Mouse (Mus musculus): ENCODE results near the gene Slc22a23. TPM values are rescaled to one million over a fixed set of nuclear protein-coding genes. Genes with fewer than 3 reads are reported as not detected.
A peak's percentile ranks its signal among the peaks of the same experiment; 100 is the strongest.

Gene Slc22a23
- polyA plus RNA-seq, 1 experiment from 2014 or later = 6.2 TPM

DNA sequence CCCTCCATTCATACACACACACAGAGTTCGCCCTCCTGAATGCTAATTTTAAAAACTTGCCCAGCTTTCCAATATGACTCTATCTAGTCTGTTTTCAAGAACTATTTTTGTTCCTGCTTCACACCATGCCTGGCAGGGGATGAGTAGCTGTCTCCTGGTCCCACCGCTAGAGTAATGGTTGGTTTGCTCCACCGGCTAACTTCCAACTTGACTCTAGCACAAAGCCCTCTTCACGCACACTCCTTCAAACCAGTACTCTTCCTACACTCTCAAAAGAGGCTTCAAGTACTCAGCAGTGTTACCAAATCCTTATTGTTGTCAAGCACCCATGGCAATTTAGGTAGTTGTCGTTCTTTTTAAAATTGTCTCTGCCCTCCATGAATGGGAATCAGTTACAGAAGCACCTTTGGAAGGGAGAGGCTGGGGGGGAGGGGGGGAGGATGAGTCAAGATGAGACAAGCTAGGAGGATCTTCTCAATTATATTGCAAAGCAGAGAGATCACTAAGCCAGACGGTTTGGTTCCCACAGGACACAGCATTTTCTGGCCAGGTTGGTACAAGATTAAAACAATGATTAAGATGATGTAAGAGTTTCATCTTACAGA is 2.6 kb downstream of the Slc22a23 start:
- DNase-seq (no peak), ATAC-seq (ENCODE audit: low read depth) (no peak)
- peak overlapping the region; percentile 96 for H3K27ac ChIP-seq
- peak overlapping the region; percentile 81 for H3K4me2 ChIP-seq
- H3K9me3 ChIP-seq (replicated peaks) = no peaks in the 10 kb centered on the region
- H3K36me3 ChIP-seq = peaks cover 39% of the 10 kb centered on the region
- H3K4me3 ChIP-seq (replicated peaks) = peak overlapping the region; percentile 97
- WGBS (ENCODE audit: insufficient replicate concordance) = 48% methylated on average over 6 of the region's 6 CpGs
- peak overlapping the region; percentile 100 for H3K9ac ChIP-seq
- H3K4me1 ChIP-seq (replicated peaks) = peaks cover 64% of the 10 kb centered on the region
- no peaks in the 10 kb centered on the region for H3K27me3 ChIP-seq

DNA sequence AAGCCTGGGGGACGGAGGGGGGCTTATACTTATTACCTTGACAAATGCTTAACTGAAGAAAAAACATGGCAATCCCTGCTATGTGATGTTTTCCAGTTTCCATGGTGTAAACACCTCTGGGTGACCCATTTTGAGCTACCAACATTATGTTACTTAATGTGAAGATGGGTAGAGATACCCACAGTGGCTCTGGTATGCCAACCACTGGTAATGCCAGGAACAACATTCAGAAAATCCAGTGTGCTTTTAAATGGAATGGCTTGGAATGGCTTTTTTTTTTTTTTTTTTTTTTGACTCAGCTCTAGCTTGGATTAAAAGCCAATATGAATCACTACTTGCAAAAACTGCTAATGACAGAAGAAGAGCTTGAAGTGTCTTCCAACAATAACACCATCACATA is 8.1 kb downstream of the Slc22a23 start:
- Histone ChIP-seq H3K4me2 (peak overlapping the region; percentile 49), H3K9me3 (replicated peaks) (no peaks in the 10 kb centered on the region), H3K27ac (peak overlapping the region; percentile 98; the same call in 1 of the 2 replicates), H3K27me3 (no peaks in the 10 kb centered on the region), H3K4me1 (replicated peaks) (peaks cover 94% of the 10 kb centered on the region), H3K9ac (peak overlapping the region; percentile 59; the same call in 1 of the 2 replicates), H3K4me3 (replicated peaks) (no peak overlapping the region), H3K36me3 (peaks cover 78% of the 10 kb centered on the region)
- no peak for ATAC-seq (ENCODE audit: low read depth)
- WGBS (ENCODE audit: insufficient replicate concordance) = 86% methylated on average over 1 of the region's 1 CpGs
- DNase-seq = no peak

DNA sequence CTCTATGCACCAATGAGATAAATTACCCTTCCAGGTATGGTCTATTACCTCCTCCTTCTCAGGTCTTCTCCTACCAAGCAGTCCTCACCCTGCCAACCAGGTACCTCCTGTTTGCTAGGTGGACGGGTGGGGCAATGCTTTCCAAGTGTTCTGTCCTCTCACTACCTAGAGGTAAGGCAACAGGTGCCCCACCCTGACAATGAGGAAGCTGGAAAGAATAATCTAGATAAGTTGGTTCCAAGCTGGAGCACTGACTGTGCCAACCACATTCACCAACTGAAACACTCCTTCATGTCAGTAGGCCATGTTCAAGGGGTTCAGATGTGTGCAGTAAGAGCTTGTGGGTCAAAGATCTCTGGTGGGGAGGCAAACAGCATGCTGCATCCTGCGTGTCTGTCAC is 10.1 kb downstream of the Slc22a23 start:
- H3K4me2 ChIP-seq = peak overlapping the region; percentile 49

DNA sequence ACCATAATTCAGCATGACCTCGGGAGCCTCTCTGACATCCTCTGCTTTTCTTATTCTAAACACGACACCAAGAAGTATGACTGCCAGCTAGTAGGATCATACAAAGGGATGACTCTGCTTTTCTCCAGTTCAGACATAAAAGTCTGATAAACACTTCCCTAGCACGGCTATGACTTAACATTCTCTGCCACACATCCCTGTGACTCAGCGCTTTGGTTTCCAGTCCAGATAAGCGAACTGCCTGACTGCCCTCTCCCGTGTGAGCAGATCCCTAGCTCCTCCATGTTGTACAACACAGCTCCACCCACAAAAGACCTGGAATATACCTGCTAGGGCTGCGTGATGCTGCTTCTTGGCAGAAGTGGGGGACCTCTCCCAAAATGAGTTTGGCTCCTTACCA is 12.2 kb downstream of the Slc22a23 start:
- peak; percentile 84 for ATAC-seq (ENCODE audit: low read depth)
- H3K9ac ChIP-seq = peak overlapping the region; percentile 75
- no peaks in the 10 kb centered on the region for H3K9me3 ChIP-seq (replicated peaks)
- peak overlapping the region; percentile 34 for H3K4me3 ChIP-seq (replicated peaks)
- no peaks in the 10 kb centered on the region for H3K27me3 ChIP-seq
- H3K4me1 ChIP-seq (replicated peaks) = peaks cover 99% of the 10 kb centered on the region
- H3K27ac ChIP-seq = peak overlapping the region; percentile 98
- peaks cover 71% of the 10 kb centered on the region for H3K36me3 ChIP-seq
- WGBS (ENCODE audit: insufficient replicate concordance) = 5% methylated on average over 7 of the region's 7 CpGs
- peak overlapping the region; percentile 68 for H3K4me2 ChIP-seq
- DNase-seq = peak; percentile 89

More for the DNA sequence above, 10.1 kb downstream of the Slc22a23 start:
- Histone ChIP-seq H3K9ac (peak overlapping the region; percentile 59), H3K27ac (peak overlapping the region; percentile 98), H3K9me3 (replicated peaks) (no peaks in the 10 kb centered on the region), H3K4me3 (replicated peaks) (peak overlapping the region; percentile 4; the same call in 1 of the 2 replicates), H3K4me1 (replicated peaks) (peaks cover 96% of the 10 kb centered on the region), H3K36me3 (peaks cover 81% of the 10 kb centered on the region), H3K27me3 (no peaks in the 10 kb centered on the region)
- ATAC-seq (ENCODE audit: low read depth) = no peak
- DNase-seq = no peak
- 66% methylated on average over 2 of the region's 2 CpGs for WGBS (ENCODE audit: insufficient replicate concordance)

DNA sequence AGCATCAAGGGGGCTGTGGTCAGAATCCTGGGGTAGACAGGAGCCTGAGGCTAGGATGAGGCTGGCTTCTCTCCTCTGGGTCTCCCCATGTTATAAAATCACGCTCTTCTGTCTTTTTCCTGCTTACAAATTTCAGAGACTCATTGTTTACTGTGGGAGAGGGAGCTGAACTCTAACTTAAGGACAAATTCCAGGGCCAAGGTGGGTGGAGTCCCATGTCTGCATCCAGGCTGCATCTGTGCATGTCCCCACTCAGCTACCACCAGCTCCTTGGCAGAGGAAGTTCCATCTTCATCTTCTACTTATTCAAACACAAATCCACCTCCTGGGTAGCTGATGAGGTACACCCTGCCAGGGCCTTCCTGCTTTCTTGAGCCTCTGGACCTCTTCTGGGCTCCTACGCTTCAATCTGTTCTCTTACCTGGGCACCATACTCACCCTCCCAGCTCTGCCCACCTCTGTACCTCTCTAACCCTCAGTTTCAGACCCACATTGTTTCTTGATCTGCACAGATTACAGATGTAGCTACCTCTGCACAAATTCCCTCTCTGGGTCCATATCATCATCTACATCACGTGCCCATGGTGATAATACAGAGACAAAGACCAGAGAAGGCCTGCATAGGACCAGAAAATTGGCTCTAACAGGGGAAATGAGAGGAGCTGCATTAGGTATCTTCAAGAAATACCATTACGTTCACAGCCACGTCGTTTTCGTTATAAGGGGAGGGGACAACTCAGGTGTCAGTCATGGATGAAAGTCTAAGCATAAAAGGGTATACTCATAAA is 13.4 kb downstream of the Slc22a23 start:
- Histone ChIP-seq H3K4me1 (replicated peaks) (peaks cover 99% of the 10 kb centered on the region), H3K4me3 (replicated peaks) (peak overlapping the region; percentile 46), H3K27me3 (no peaks in the 10 kb centered on the region), H3K9me3 (replicated peaks) (no peaks in the 10 kb centered on the region), H3K9ac (peak overlapping the region; percentile 75), H3K4me2 (peak overlapping the region; percentile 68), H3K27ac (peak overlapping the region; percentile 98), H3K36me3 (peaks cover 69% of the 10 kb centered on the region)
- WGBS (ENCODE audit: insufficient replicate concordance) = 83% methylated on average over 7 of the region's 7 CpGs
- ATAC-seq (ENCODE audit: low read depth) (no peak), DNase-seq (no peak)

DNA sequence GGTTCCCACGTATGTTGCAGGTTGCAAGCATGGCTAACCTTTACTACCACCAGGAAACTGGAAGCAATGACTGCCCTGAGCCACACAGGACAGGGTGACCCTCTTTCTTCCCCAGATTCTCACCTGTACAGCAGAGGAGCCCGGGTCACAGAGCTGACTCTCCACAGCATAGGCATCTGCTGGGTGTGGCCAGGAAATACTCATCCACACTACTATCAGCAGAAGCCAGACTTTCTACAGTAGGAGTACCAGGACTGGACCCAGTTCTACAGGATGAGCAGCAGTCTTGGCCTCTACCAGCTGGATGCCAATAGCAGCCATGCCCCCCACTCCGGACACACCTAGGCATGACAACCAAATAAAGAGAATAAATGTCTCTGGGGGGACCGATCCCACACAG is 15.4 kb downstream of the Slc22a23 start:
- peak; percentile 78 for DNase-seq
- H3K4me1 ChIP-seq (replicated peaks) = peaks cover 94% of the 10 kb centered on the region
- 47% methylated on average over 4 of the region's 4 CpGs for WGBS (ENCODE audit: insufficient replicate concordance)
- peak overlapping the region; percentile 75 for H3K9ac ChIP-seq
- H3K27ac ChIP-seq = peak overlapping the region; percentile 98
- peaks cover 59% of the 10 kb centered on the region for H3K36me3 ChIP-seq
- peak overlapping the region; percentile 68 for H3K4me2 ChIP-seq
- peak; percentile 89 for ATAC-seq (ENCODE audit: low read depth)
- no peaks in the 10 kb centered on the region for H3K27me3 ChIP-seq
- H3K4me3 ChIP-seq (replicated peaks) = peak overlapping the region; percentile 46
- H3K9me3 ChIP-seq (replicated peaks) = no peaks in the 10 kb centered on the region

DNA sequence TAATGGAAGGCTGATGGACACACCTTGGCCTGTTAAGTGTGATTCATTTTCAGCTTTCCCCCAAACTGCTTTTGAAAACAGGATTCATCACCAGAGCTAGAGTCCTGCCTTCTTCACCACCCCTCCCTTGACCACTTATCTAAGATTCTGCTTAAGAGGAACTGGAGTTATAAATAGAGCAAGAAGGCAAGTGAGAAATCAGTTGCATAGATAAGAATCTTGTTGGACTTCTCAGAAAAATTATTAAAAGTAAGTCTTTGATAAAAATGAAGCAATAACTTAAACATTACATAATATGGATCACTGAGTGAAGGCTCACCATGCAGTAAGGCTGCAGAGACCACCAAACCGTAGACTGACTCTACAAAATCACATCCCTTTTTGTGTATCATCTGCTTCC is 18.0 kb downstream of the Slc22a23 start:
- peaks cover 95% of the 10 kb centered on the region for H3K4me1 ChIP-seq (replicated peaks)
- ATAC-seq (ENCODE audit: low read depth) = no peak

DNA sequence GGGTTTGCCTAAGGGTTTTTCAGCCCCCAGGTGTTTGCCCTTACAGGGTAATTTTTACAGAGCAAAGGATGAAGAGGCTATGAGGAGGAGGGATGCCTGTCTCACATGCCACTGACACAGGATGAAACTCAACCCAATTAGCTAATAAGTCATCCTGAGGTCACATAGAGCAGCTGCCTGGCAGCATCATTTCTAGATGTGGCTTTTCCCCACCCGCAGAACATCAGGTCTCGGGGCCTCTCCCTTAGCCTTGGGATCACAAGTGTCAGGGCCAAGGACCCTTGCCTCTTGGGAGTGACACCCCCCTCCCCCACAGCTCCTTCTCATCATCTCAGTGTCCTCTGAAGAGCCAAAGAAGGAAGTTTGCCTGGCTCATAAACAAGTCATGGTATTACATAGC is 21.6 kb downstream of the Slc22a23 start:
- no peak overlapping the region for H3K4me2 ChIP-seq
- peak overlapping the region; percentile 22; the same call in 1 of the 2 replicates for H3K9ac ChIP-seq
- 87% methylated on average over 2 of the region's 2 CpGs for WGBS (ENCODE audit: insufficient replicate concordance)
- H3K27me3 ChIP-seq = no peaks in the 10 kb centered on the region
- DNase-seq (no peak), ATAC-seq (ENCODE audit: low read depth) (no peak)
- H3K27ac ChIP-seq = peak overlapping the region; percentile 16; the same call in 1 of the 2 replicates
- H3K4me3 ChIP-seq (replicated peaks) = no peak overlapping the region
- peaks cover 90% of the 10 kb centered on the region for H3K4me1 ChIP-seq (replicated peaks)
- no peaks in the 10 kb centered on the region for H3K9me3 ChIP-seq (replicated peaks)
- H3K36me3 ChIP-seq = peaks cover 59% of the 10 kb centered on the region

More for the DNA sequence above, 18.0 kb downstream of the Slc22a23 start:
- Histone ChIP-seq H3K36me3 (peaks cover 62% of the 10 kb centered on the region), H3K4me2 (0 out of 2 replicates have a peak overlapping the region, but pooled peaks have one; percentile 2), H3K27me3 (no peaks in the 10 kb centered on the region), H3K9me3 (replicated peaks) (no peaks in the 10 kb centered on the region), H3K27ac (peak overlapping the region; percentile 98), H3K4me3 (replicated peaks) (no peak overlapping the region), H3K9ac (peak overlapping the region; percentile 75; the same call in 1 of the 2 replicates)
- no peak for DNase-seq
- 54% methylated on average over 1 of the region's 1 CpGs for WGBS (ENCODE audit: insufficient replicate concordance)

DNA sequence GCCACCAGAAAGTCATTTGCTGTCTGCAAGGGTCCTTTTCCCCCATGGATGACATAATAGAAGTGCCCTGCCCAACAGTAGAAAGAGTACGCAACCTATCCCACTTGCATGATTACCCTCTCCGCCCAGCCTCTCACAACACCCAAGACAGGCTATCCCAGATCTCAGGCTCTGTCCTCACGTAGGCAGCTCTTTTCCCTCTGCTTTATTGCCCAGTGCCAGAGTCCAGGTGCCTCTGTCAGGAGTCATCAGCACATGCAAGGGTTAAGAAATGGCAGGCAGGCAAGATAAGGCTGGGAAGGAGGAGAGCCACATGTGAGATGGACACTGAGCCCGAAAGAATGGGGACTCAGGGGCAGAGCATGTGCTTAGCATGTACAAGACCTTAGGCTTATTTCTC is 24.5 kb downstream of the Slc22a23 start:
- 74% methylated on average over 4 of the region's 4 CpGs for WGBS (ENCODE audit: insufficient replicate concordance)
- H3K27ac ChIP-seq = peak overlapping the region; percentile 39; the same call in 1 of the 2 replicates

DNA sequence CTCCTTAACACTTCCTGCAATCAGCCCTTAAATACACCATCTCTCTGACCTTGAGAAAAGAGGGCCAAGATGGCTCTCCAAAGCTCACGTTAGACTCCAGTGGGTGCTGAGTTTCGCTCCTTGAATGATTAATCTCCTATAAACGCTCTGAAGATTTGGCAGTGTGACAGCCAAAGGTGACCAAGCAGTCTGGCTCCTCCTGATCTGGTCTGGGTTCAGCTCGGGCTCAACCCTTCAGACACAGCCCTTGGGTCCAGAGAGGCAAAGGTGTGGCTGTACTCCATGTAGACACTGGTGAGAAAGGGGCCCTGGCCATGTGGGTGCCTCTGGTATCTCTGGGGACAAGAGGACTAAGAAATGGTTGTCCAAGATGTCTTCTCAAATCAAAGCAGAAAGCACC is 27.9 kb downstream of the Slc22a23 start:
- Histone ChIP-seq H3K9me3 (replicated peaks) (no peaks in the 10 kb centered on the region), H3K36me3 (peaks cover 49% of the 10 kb centered on the region), H3K4me3 (replicated peaks) (no peak overlapping the region), H3K4me1 (replicated peaks) (peaks cover 93% of the 10 kb centered on the region), H3K9ac (0 out of 2 replicates have a peak overlapping the region, but pooled peaks have one; percentile 11), H3K27me3 (no peaks in the 10 kb centered on the region), H3K4me2 (no peak overlapping the region), H3K27ac (peak overlapping the region; percentile 41)
- ATAC-seq (ENCODE audit: low read depth) (no peak), DNase-seq (no peak)
- 75% methylated on average over 4 of the region's 4 CpGs for WGBS (ENCODE audit: insufficient replicate concordance)

More for the DNA sequence above, 24.5 kb downstream of the Slc22a23 start:
- Histone ChIP-seq H3K4me2 (no peak overlapping the region), H3K9ac (no peak overlapping the region), H3K9me3 (replicated peaks) (no peaks in the 10 kb centered on the region), H3K4me1 (replicated peaks) (peaks cover 91% of the 10 kb centered on the region), H3K4me3 (replicated peaks) (no peak overlapping the region), H3K27me3 (no peaks in the 10 kb centered on the region), H3K36me3 (peaks cover 70% of the 10 kb centered on the region)
- no peak for ATAC-seq (ENCODE audit: low read depth)
- no peak for DNase-seq

DNA sequence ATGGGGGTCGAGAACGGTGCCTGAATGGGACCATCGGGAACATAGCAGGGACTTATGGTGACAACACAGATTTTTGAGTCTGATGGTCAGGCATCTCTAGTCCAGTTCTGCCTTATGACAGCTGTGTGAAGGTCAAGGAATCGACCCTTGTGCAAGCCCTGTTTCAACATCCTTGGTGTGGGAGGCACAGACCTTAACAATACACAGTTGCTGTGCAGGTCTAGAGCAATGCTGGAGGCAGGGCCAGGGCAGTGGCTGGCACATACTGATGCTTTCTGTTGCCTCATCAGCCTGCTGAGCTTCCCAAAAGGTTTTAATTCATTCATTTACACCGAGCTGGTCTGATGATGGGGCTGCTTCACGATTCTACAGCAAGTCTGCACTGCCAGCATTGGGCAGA is 28.5 kb downstream of the Slc22a23 start:
- WGBS (ENCODE audit: insufficient replicate concordance) = 89% methylated on average over 6 of the region's 6 CpGs
- H3K4me2 ChIP-seq = no peak overlapping the region
- no peaks in the 10 kb centered on the region for H3K9me3 ChIP-seq (replicated peaks)
- ATAC-seq (ENCODE audit: low read depth) (no peak), DNase-seq (no peak)
- peaks cover 98% of the 10 kb centered on the region for H3K4me1 ChIP-seq (replicated peaks)
- H3K36me3 ChIP-seq = peaks cover 49% of the 10 kb centered on the region
- H3K27ac ChIP-seq = peak overlapping the region; percentile 41
- H3K9ac ChIP-seq = peak overlapping the region; percentile 43
- no peak overlapping the region for H3K4me3 ChIP-seq (replicated peaks)
- no peaks in the 10 kb centered on the region for H3K27me3 ChIP-seq
